Mouse (Mus musculus) lung, embryonic 15.5 days (tissue): ENCODE data around the gene Fli1. TPM values are rescaled to one million over a fixed set of nuclear protein-coding genes. Genes with fewer than 3 reads are reported as not detected.

ENCODE experiments used
- ATAC-seq: fragments of 200-750 bp; cut with Nextera tagmentation; 2 replicates; pipeline ENCODE4 v1.8.0; 2017; ENCODE audit warnings: moderate number of reproducible peaks, borderline replicate concordance; ENCODE audit not compliant: low FRiP score, low TSS enrichment; ENCODE audit errors: extremely low read depth
- H3K27ac ChIP-seq: fragments of 300-500 bp; sonication (generic); 2 replicates; pipeline ENCODE4 v1.5.1; 2015; ENCODE audit warnings: moderate library complexity, mild to moderate bottlenecking, inconsistent platforms
- H3K27me3 ChIP-seq: fragments of 300-500 bp; sonication (generic); 2 replicates; pipeline ENCODE4 v1.6.1; 2015; ENCODE audit warnings: inconsistent platforms
- H3K36me3 ChIP-seq: fragments of 300-500 bp; sonication (generic); 2 replicates; pipeline ENCODE4 v1.6.1; 2015; ENCODE audit warnings: inconsistent platforms
- H3K4me1 ChIP-seq: fragments of 300-500 bp; sonication (generic); 2 replicates; pipeline ENCODE4 v1.6.1; 2015; ENCODE audit warnings: inconsistent platforms
- H3K4me2 ChIP-seq: fragments of 300-500 bp; sonication (generic); 2 replicates; pipeline ENCODE4 v1.6.1; 2015; ENCODE audit warnings: inconsistent platforms, mild to moderate bottlenecking, moderate library complexity
- H3K4me3 ChIP-seq: fragments of 300-500 bp; sonication (generic); 2 replicates; pipeline ENCODE4 v1.5.1; 2015; ENCODE audit warnings: mild to moderate bottlenecking, inconsistent platforms
- H3K9ac ChIP-seq: fragments of 300-500 bp; sonication (generic); 2 replicates; pipeline ENCODE4 v1.6.1; 2015; ENCODE audit warnings: inconsistent platforms
- H3K9me3 ChIP-seq: fragments of 300-500 bp; sonication (generic); 2 replicates; pipeline ENCODE4 v1.6.1; 2016; ENCODE audit warnings: inconsistent platforms
- WGBS: fragments of 180-500 bp; shearing (Covaris S2); methylation state at CpG from one replicate; pipeline ENCODE4 v1.1.7; 2015; 5-methylcytosine and 5-hydroxymethylcytosine counted together
- polyA plus RNA-seq: library from polyadenylated mRNA; unstranded; fragments of >200 nt; fragmentation: Nextera tagmentation; extraction: Ambion mirVana; gene quantifications from 2 replicates; pipeline ENCODE4 v1.2.1, GENCODE M21; 2015

Gene Fli1
- polyA plus RNA-seq, 1 experiment from 2014 or later = 35.2 TPM

GRCm38 (mm10) chr9:32506866-32507861, 35.5 kb downstream of the Fli1 start:
- H3K4me1 ChIP-seq = peaks cover 50% of the 10 kb centered on the region
- H3K27me3 ChIP-seq = no peaks in the 10 kb centered on the region
- peak overlapping the region; percentile 68 for H3K27ac ChIP-seq
- no peaks in the 10 kb centered on the region for H3K9me3 ChIP-seq
- no peak overlapping the region for H3K4me2 ChIP-seq
- WGBS = 56% methylated on average over 15 of the region's 15 CpGs
- H3K36me3 ChIP-seq = no peaks in the 10 kb centered on the region
- no peak overlapping the region for H3K4me3 ChIP-seq
- no peak for ATAC-seq
- no peak overlapping the region for H3K9ac ChIP-seq

GRCm38 (mm10) chr9:32506161-32506560, 36.5 kb downstream of the Fli1 start:
- Histone ChIP-seq H3K9ac (no peak overlapping the region), H3K4me1 (peaks cover 50% of the 10 kb centered on the region), H3K27me3 (no peaks in the 10 kb centered on the region), H3K4me3 (no peak overlapping the region), H3K4me2 (no peak overlapping the region), H3K27ac (peak overlapping the region; percentile 68), H3K9me3 (no peaks in the 10 kb centered on the region), H3K36me3 (no peaks in the 10 kb centered on the region)
- WGBS = 19% methylated on average over 8 of the region's 8 CpGs
- ATAC-seq = peak; percentile 58

- H3K4me1 ChIP-seq = peaks cover 50% of the 10 kb centered on the region
- no peak overlapping the region for H3K9ac ChIP-seq
- WGBS = 77% methylated on average over 7 of the region's 7 CpGs
- no peak overlapping the region for H3K4me2 ChIP-seq
- no peak overlapping the region for H3K4me3 ChIP-seq
- no peaks in the 10 kb centered on the region for H3K27me3 ChIP-seq
- H3K9me3 ChIP-seq = no peaks in the 10 kb centered on the region
- H3K27ac ChIP-seq = peak overlapping the region; percentile 61
- no peaks in the 10 kb centered on the region for H3K36me3 ChIP-seq
- ATAC-seq = no peak
These were observed 37.1 kb downstream of the Fli1 start for GRCm38 (mm10) chr9:32505460-32506075.

GRCm38 (mm10) chr9:32503995-32504451, 38.6 kb downstream of the Fli1 start:
- no peak overlapping the region for H3K9ac ChIP-seq
- peaks cover 50% of the 10 kb centered on the region for H3K4me1 ChIP-seq
- no peaks in the 10 kb centered on the region for H3K36me3 ChIP-seq
- no peaks in the 10 kb centered on the region for H3K9me3 ChIP-seq
- no peak overlapping the region for H3K4me2 ChIP-seq
- peak overlapping the region; percentile 61 for H3K27ac ChIP-seq
- peak; percentile 55 for ATAC-seq
- no peaks in the 10 kb centered on the region for H3K27me3 ChIP-seq
- WGBS = 37% methylated on average over 11 of the region's 11 CpGs
- H3K4me3 ChIP-seq = no peak overlapping the region

- Histone ChIP-seq H3K27ac (peak overlapping the region; percentile 61), H3K27me3 (no peaks in the 10 kb centered on the region), H3K4me1 (peaks cover 45% of the 10 kb centered on the region), H3K4me3 (no peak overlapping the region), H3K36me3 (no peaks in the 10 kb centered on the region), H3K4me2 (no peak overlapping the region), H3K9me3 (no peaks in the 10 kb centered on the region), H3K9ac (no peak overlapping the region)
- no peak for ATAC-seq
- WGBS = 16% methylated on average over 4 of the region's 4 CpGs
These were observed 39.2 kb downstream of the Fli1 start for GRCm38 (mm10) chr9:32503423-32503822.

GRCm38 (mm10) chr9:32502256-32503010, 40.2 kb downstream of the Fli1 start:
- H3K27me3 ChIP-seq = no peaks in the 10 kb centered on the region
- H3K4me2 ChIP-seq = no peak overlapping the region
- peaks cover 36% of the 10 kb centered on the region for H3K4me1 ChIP-seq
- no peak overlapping the region for H3K9ac ChIP-seq
- no peak for ATAC-seq
- 77% methylated on average over 11 of the region's 11 CpGs for WGBS
- H3K27ac ChIP-seq = no peak overlapping the region
- no peaks in the 10 kb centered on the region for H3K36me3 ChIP-seq
- no peak overlapping the region for H3K4me3 ChIP-seq
- H3K9me3 ChIP-seq = no peaks in the 10 kb centered on the region

GRCm38 (mm10) chr9:32500886-32501285, 41.8 kb downstream of the Fli1 start:
- Histone ChIP-seq H3K36me3 (no peaks in the 10 kb centered on the region), H3K27ac (no peak overlapping the region), H3K9me3 (no peaks in the 10 kb centered on the region), H3K9ac (no peak overlapping the region), H3K4me3 (no peak overlapping the region), H3K27me3 (no peaks in the 10 kb centered on the region), H3K4me2 (no peak overlapping the region), H3K4me1 (peaks cover 26% of the 10 kb centered on the region)
- 84% methylated on average over 8 of the region's 8 CpGs for WGBS
- ATAC-seq = no peak

- ATAC-seq = no peak
These were observed 42.6 kb downstream of the Fli1 start for GRCm38 (mm10) chr9:32500063-32500462.

GRCm38 (mm10) chr9:32499469-32499868, 43.2 kb downstream of the Fli1 start:
- no peak for ATAC-seq

More at GRCm38 (mm10) chr9:32500063-32500462, 42.6 kb downstream of the Fli1 start:
- H3K4me1 ChIP-seq = peaks cover 25% of the 10 kb centered on the region
- no peak overlapping the region for H3K4me2 ChIP-seq
- no peak overlapping the region for H3K27ac ChIP-seq
- no peak overlapping the region for H3K4me3 ChIP-seq
- no peaks in the 10 kb centered on the region for H3K27me3 ChIP-seq
- H3K9ac ChIP-seq = no peak overlapping the region
- no peaks in the 10 kb centered on the region for H3K36me3 ChIP-seq
- WGBS = 68% methylated on average over 5 of the region's 5 CpGs
- no peaks in the 10 kb centered on the region for H3K9me3 ChIP-seq

GRCm38 (mm10) chr9:32495643-32495997, 47.0 kb downstream of the Fli1 start:
- Histone ChIP-seq H3K9me3 (no peaks in the 10 kb centered on the region), H3K36me3 (no peaks in the 10 kb centered on the region), H3K4me2 (peak overlapping the region; percentile 14; the same call in 1 of the 2 replicates), H3K9ac (no peak overlapping the region; the same call in 1 of the 2 replicates), H3K4me1 (peaks cover 14% of the 10 kb centered on the region), H3K4me3 (no peak overlapping the region), H3K27me3 (no peaks in the 10 kb centered on the region), H3K27ac (no peak overlapping the region)
- 30% methylated on average over 7 of the region's 7 CpGs for WGBS
- ATAC-seq = no peak

More at GRCm38 (mm10) chr9:32499469-32499868, 43.2 kb downstream of the Fli1 start:
- H3K9ac ChIP-seq = no peak overlapping the region
- no peaks in the 10 kb centered on the region for H3K27me3 ChIP-seq
- peaks cover 26% of the 10 kb centered on the region for H3K4me1 ChIP-seq
- H3K4me3 ChIP-seq = no peak overlapping the region
- no peaks in the 10 kb centered on the region for H3K9me3 ChIP-seq
- no peaks in the 10 kb centered on the region for H3K36me3 ChIP-seq
- WGBS = 39% methylated on average over 6 of the region's 6 CpGs
- H3K4me2 ChIP-seq = no peak overlapping the region
- H3K27ac ChIP-seq = no peak overlapping the region

- WGBS = 29% methylated on average over 8 of the region's 8 CpGs
- no peak overlapping the region for H3K9ac ChIP-seq
- no peak overlapping the region; the same call in 1 of the 2 replicates for H3K27ac ChIP-seq
- peaks cover 14% of the 10 kb centered on the region for H3K4me1 ChIP-seq
- no peak for ATAC-seq
- H3K27me3 ChIP-seq = no peaks in the 10 kb centered on the region
- H3K4me2 ChIP-seq = peak overlapping the region; percentile 14; the same call in 1 of the 2 replicates
- H3K4me3 ChIP-seq = no peak overlapping the region
- H3K9me3 ChIP-seq = no peaks in the 10 kb centered on the region
- no peaks in the 10 kb centered on the region for H3K36me3 ChIP-seq
These were observed 47.6 kb downstream of the Fli1 start for GRCm38 (mm10) chr9:32494891-32495642.
